Mouse (Mus musculus) MEL (cell line): ENCODE measurements around the gene Cab39l. TPM values are rescaled to one million over a fixed set of nuclear protein-coding genes. Genes with fewer than 3 reads are reported as not detected.

Experiments
- DNase-seq: peaks from one replicate; pipeline ENCODE4 v3.0.0; 2011; ENCODE audit warnings: low read depth, low spot score
- H3K27ac ChIP-seq: 2 replicates; pipeline ENCODE4 v1.5.1; 2012; ENCODE audit warnings: low read depth, mild to moderate bottlenecking, control low read depth, low read length, moderate library complexity; ENCODE audit not compliant: control insufficient read depth
- H3K27me3 ChIP-seq, 2 experiments: fragments of 150-350 bp in 1 of 2; sonication (generic) in 1 of 2; 2 replicates each; pipeline ENCODE4 v1.6.1; 2012; ENCODE audit warnings: low read length in 2 of 2, mild to moderate bottlenecking in 2 of 2, improper control_type of control experiment in 1 of 2, moderate library complexity in 1 of 2; ENCODE audit not compliant: insufficient read depth in 2 of 2, control insufficient read depth in 1 of 2
- H3K36me3 ChIP-seq, 2 experiments: 2 replicates each; pipeline ENCODE4 v1.6.1; 2012 to 2014; ENCODE audit warnings: low read length in 2 of 2, improper control_type of control experiment in 1 of 2, inconsistent platforms in 1 of 2, mild to moderate bottlenecking in 1 of 2; ENCODE audit not compliant: insufficient read depth in 2 of 2, control insufficient read depth in 1 of 2
- H3K4me1 ChIP-seq, 2 experiments: fragments of 150-350 bp in 1 of 2; sonication (generic) in 1 of 2; 2 replicates each; pipeline ENCODE4 v1.6.1; 2012; ENCODE audit warnings: low read length in 2 of 2, improper control_type of control experiment in 1 of 2, mild to moderate bottlenecking in 1 of 2; ENCODE audit not compliant: insufficient read depth in 2 of 2, control insufficient read depth in 1 of 2
- H3K4me3 ChIP-seq, 2 experiments: fragments of 150-350 bp in 1 of 2; sonication (generic) in 1 of 2; 2 replicates each; pipeline ENCODE4 v1.5.1; 2012; ENCODE audit warnings: low read depth in 2 of 2, low read length in 2 of 2, mild to moderate bottlenecking in 2 of 2, moderate library complexity in 2 of 2, control low read depth in 1 of 2, improper control_type of control experiment in 1 of 2; ENCODE audit not compliant: control insufficient read depth in 1 of 2, insufficient read depth in 1 of 2
- H3K79me2 ChIP-seq: 2 replicates; pipeline ENCODE4 v1.6.1; 2012; ENCODE audit warnings: mild to moderate bottlenecking, low read length, moderate library complexity; ENCODE audit not compliant: control insufficient read depth, poor library complexity, insufficient read depth
- H3K9ac ChIP-seq: 2 replicates; pipeline ENCODE4 v1.6.1; 2012; ENCODE audit warnings: low read depth, mild to moderate bottlenecking, control low read depth, low read length, moderate library complexity; ENCODE audit not compliant: control insufficient read depth, poor library complexity, severe bottlenecking
- H3K9me3 ChIP-seq: fragments of 150-350 bp; sonication (generic); replicated peaks from 2 replicates; pipeline ENCODE4 v1.6.1; 2012; ENCODE audit warnings: mild to moderate bottlenecking, low read length, improper control_type of control experiment, moderate library complexity; ENCODE audit not compliant: insufficient read depth
- BHLHE40 ChIP-seq: IDR thresholded peaks from 2 replicates; pipeline ENCODE4 v1.6.1; 2012; ENCODE audit warnings: low read depth, mild to moderate bottlenecking, inconsistent platforms, low read length, improper control_type of control experiment, borderline replicate concordance
- CHD2 ChIP-seq: IDR thresholded peaks from 2 replicates; pipeline ENCODE4 v1.6.1; 2011; ENCODE audit warnings: low read length, improper control_type of control experiment
- EP300 ChIP-seq, 2 experiments: IDR thresholded peaks; 2 replicates each; pipeline ENCODE4 v1.6.1; 2011; ENCODE audit warnings: improper control_type of control experiment in 2 of 2, low read length in 2 of 2, low read depth in 1 of 2, mild to moderate bottlenecking in 1 of 2
- GABPA ChIP-seq: IDR thresholded peaks from 2 replicates; pipeline ENCODE4 v1.6.1; 2012; ENCODE audit warnings: low read depth, mild to moderate bottlenecking, inconsistent platforms, low read length, improper control_type of control experiment, moderate library complexity
- GATA1 ChIP-seq: IDR thresholded peaks from 2 replicates; pipeline ENCODE4 v1.6.1; 2011; ENCODE audit warnings: low read depth, low read length, improper control_type of control experiment
- JUND ChIP-seq: IDR thresholded peaks from 2 replicates; pipeline ENCODE4 v1.6.1; 2011; ENCODE audit warnings: low read depth, mild to moderate bottlenecking, improper control_type of control experiment, low read length
- KAT2A ChIP-seq: conservative IDR thresholded peaks from 2 replicates; pipeline ENCODE4 v1.6.1; 2012; ENCODE audit warnings: low read depth, low read length, improper control_type of control experiment, inconsistent platforms
- MAFK ChIP-seq: IDR thresholded peaks from 2 replicates; pipeline ENCODE4 v1.6.1; 2011; ENCODE audit warnings: low read depth, mild to moderate bottlenecking, low read length, improper control_type of control experiment, borderline replicate concordance
- MAX ChIP-seq: IDR thresholded peaks from 2 replicates; pipeline ENCODE4 v1.6.1; 2011; ENCODE audit warnings: low read length, improper control_type of control experiment
- MAZ ChIP-seq: IDR thresholded peaks from 2 replicates; pipeline ENCODE4 v1.6.1; 2012; ENCODE audit warnings: low read depth, mild to moderate bottlenecking, inconsistent platforms, low read length, improper control_type of control experiment
- MXI1 ChIP-seq: IDR thresholded peaks from 2 replicates; pipeline ENCODE4 v1.6.1; 2011; ENCODE audit warnings: mild to moderate bottlenecking, low read depth, low read length, improper control_type of control experiment
- MYC ChIP-seq: IDR thresholded peaks from 2 replicates; pipeline ENCODE4 v1.6.1; 2011; ENCODE audit warnings: low read depth, mild to moderate bottlenecking, low read length, improper control_type of control experiment, moderate library complexity
- NELFE ChIP-seq: IDR thresholded peaks from 2 replicates; pipeline ENCODE4 v1.6.1; 2011; ENCODE audit warnings: low read depth, low read length, improper control_type of control experiment
- RAD21 ChIP-seq: IDR thresholded peaks from 2 replicates; pipeline ENCODE4 v1.6.1; 2011; ENCODE audit warnings: mild to moderate bottlenecking, low read depth, low read length, improper control_type of control experiment
- SMC3 ChIP-seq: IDR thresholded peaks from 2 replicates; pipeline ENCODE4 v1.6.1; 2011; ENCODE audit warnings: low read depth, low read length, improper control_type of control experiment
- TAL1 ChIP-seq: IDR thresholded peaks from 2 replicates; pipeline ENCODE4 v1.6.1; 2012; ENCODE audit warnings: mild to moderate bottlenecking, inconsistent platforms, low read length, moderate library complexity, mixed read lengths
- USF1 ChIP-seq: IDR thresholded peaks from 2 replicates; pipeline ENCODE4 v1.6.1; 2014; ENCODE audit warnings: low read depth, mild to moderate bottlenecking, inconsistent platforms, low read length, improper control_type of control experiment, moderate library complexity
- ZKSCAN1 ChIP-seq: IDR thresholded peaks from 2 replicates; pipeline ENCODE4 v1.6.1; 2012; ENCODE audit warnings: low read depth, mild to moderate bottlenecking, inconsistent platforms, low read length, improper control_type of control experiment, moderate library complexity
- ZMIZ1 ChIP-seq: IDR thresholded peaks from 2 replicates; pipeline ENCODE4 v1.6.1; 2012; ENCODE audit warnings: low read depth, mild to moderate bottlenecking, inconsistent platforms, low read length, improper control_type of control experiment, moderate library complexity
- ZNF384 ChIP-seq: IDR thresholded peaks from 2 replicates; pipeline ENCODE4 v1.6.1; 2012; ENCODE audit warnings: low read depth, mild to moderate bottlenecking, inconsistent platforms, low read length, improper control_type of control experiment
- polyA plus RNA-seq, 2 experiments: library from polyadenylated mRNA; stranded (reverse) in 1 of 2; unstranded in 1 of 2; fragments of >175 nt in 1 of 2; fragments of >200 nt in 1 of 2; gene quantifications; 2 replicates each; pipeline versions ENCODE4 v1.2.1 to v1.2.4; 2012; ENCODE audit warnings: low replicate concordance in 2 of 2, low read depth in 1 of 2; ENCODE audit not compliant: insufficient read length in 2 of 2, insufficient read depth in 1 of 2, missing spikeins in 1 of 2
- total RNA-seq: library from RNA; depleted of rRNA; stranded (reverse); fragments of 300-350 nt; gene quantifications from 2 replicates; pipeline ENCODE4 v1.2.3, GENCODE M21; 2012

Cab39l gene
- total and polyA plus RNA-seq, 3 experiments: 24.2 to 34.0 TPM; not detected in 1

DNA sequence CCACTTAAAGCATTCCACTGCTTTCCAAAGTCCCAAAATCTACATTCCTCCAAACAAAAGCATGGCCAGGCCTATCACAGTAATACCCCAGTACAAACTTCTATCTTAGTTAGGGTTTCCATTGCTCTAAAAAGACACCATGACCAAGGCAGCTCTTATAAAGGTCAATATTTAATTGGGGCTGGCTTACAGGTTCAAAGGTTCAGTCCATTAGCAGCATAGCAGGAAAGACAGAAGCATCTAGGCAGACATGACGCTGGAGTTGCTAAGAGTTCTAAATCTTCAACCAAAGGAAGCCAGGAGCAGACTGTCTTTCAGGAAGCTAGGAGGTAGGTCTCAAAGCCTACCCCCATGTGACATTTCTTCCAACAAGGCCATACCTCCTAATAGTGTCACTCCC is 10.2 kb upstream of the Cab39l start:
- peaks cover 7 to 18% of the 10 kb centered on the region in 2 experiments for H3K36me3 ChIP-seq
- H3K27ac ChIP-seq: no peak overlapping the region
- TF ChIP-seq MAZ: no peak
- TF ChIP-seq BHLHE40: no peak
- no peak for TF ChIP-seq GABPA
- TF ChIP-seq MXI1: no peak
- no peak for TF ChIP-seq CHD2
- TF ChIP-seq ZKSCAN1: no peak
- no peak for TF ChIP-seq MAX
- TF ChIP-seq NELFE: no peak
- TF ChIP-seq RAD21: no peak
- TF ChIP-seq TAL1: no peak
- no peak for TF ChIP-seq ZNF384
- no peak for TF ChIP-seq MAFK
- TF ChIP-seq SMC3: no peak
- no peak for TF ChIP-seq KAT2A
- no peak overlapping the region for H3K9ac ChIP-seq
- no peaks in the 10 kb centered on the region for H3K9me3 ChIP-seq
- no peaks in the 10 kb centered on the region for H3K27me3 ChIP-seq
- no peak for DNase-seq
- peaks cover 2% of the 10 kb centered on the region for H3K79me2 ChIP-seq
- H3K4me3 ChIP-seq: no peak overlapping the region
- peaks cover 5 to 14% of the 10 kb centered on the region in 2 experiments; a peak in 3 of 4 replicates for H3K4me1 ChIP-seq

DNA sequence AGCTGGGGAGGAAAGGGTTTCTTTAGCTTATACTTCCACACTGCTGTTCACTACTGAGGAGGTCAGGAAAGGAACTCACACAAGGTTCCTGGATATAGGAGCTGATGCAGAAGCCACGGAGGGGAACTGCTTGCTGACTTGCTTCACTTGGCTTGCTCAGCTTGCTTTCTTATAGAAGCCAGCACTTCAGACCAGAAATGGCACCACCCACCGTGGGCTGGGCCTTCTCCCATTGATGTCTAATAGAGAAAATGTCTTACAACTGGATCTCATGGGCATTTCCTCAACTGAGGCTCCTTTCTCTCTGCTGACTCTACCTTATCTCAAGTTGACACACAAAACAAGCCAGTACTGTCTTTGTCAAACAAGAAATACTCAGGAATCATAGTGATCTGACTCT is 6.9 kb upstream of the Cab39l start:
- Histone ChIP-seq H3K79me2 (peaks cover 11% of the 10 kb centered on the region), H3K9ac (0 out of 2 replicates have a peak overlapping the region, but pooled peaks have one; percentile 22), H3K36me3 (peaks cover 4 to 30% of the 10 kb centered on the region in 2 experiments), H3K4me1 (peaks cover 10 to 16% of the 10 kb centered on the region in 2 experiments), H3K9me3 (no peaks in the 10 kb centered on the region), H3K4me3 (peak overlapping the region in 1 of 2 experiments; percentile 34; a peak in 2 of 4 replicates), H3K27me3 (no peaks in the 10 kb centered on the region), H3K27ac (peak overlapping the region; percentile 22; the same call in 1 of the 2 replicates)
- 0 out of 2 replicates have a peak, but pooled peaks have one; percentile 14 for TF ChIP-seq GATA1
- TF ChIP-seq ZMIZ1: no peak
- DNase-seq: peak; percentile 77

DNA sequence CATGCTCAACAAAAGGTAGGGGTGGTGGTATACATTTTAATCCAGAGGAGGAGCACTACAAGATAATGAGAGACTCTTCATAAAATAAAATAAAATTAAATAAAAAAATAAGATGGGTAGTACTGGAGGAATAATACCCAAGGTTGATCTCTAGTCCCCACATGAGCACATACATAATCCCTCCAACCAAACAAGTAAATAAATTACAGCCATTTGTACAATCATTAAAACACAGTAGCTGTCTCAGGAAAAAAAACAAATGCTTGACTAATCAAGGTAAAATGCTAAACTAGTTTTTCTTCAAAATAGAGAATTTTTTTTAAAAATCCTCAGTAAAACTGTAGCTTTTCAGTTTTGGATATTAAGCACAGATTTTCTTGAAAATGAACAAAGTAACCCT is 5.6 kb upstream of the Cab39l start:
- H3K4me1 ChIP-seq: peaks cover 13 to 16% of the 10 kb centered on the region in 2 experiments
- TF ChIP-seq EP300 (IDR thresholded peaks at IDR 0.05; ENCODE audit: low read depth in 1 of 2, low read length in 2 of 2) (no peak), JUND (no peak), MYC (no peak), USF1 (no peak)
- peaks cover 4 to 34% of the 10 kb centered on the region in 2 experiments for H3K36me3 ChIP-seq
- no peak overlapping the region for H3K27ac ChIP-seq
- H3K9ac ChIP-seq: no peak overlapping the region
- no peaks in the 10 kb centered on the region for H3K27me3 ChIP-seq
- no peak for DNase-seq
- no peaks in the 10 kb centered on the region for H3K9me3 ChIP-seq
- peaks cover 19% of the 10 kb centered on the region for H3K79me2 ChIP-seq
- H3K4me3 ChIP-seq: no peak overlapping the region
